Mouse (Mus musculus) hindbrain, postnatal 0 days (tissue): ENCODE results near the gene Gm10037. TPM values are rescaled to one million over a fixed set of nuclear protein-coding genes. Genes with fewer than 3 reads are reported as not detected.
"Not testable (repeated sequence)": the region's sequence is repeated elsewhere in the genome, so short reads cannot be mapped to it uniquely, and the experiment has no call there.

ENCODE experiments used
- ATAC-seq: fragments of 200-750 bp; cut with Nextera tagmentation; 2 replicates; pipeline ENCODE4 v1.8.0; 2017; ENCODE audit warnings: mild to moderate bottlenecking, moderate TSS enrichment, moderate library complexity
- DNase-seq: peaks from one replicate; pipeline ENCODE4 v3.0.0-alpha.2; 2015; ENCODE audit warnings: low spot score
- H3K27ac ChIP-seq: fragments of 300-500 bp; sonication (generic); 2 replicates; pipeline ENCODE4 v1.5.1; 2014; ENCODE audit warnings: mild to moderate bottlenecking
- H3K27me3 ChIP-seq: fragments of 300-500 bp; sonication (generic); 2 replicates; pipeline ENCODE4 v1.6.1; 2014; ENCODE audit warnings: low read length, mixed read lengths; ENCODE audit not compliant: insufficient read depth
- H3K36me3 ChIP-seq: fragments of 300-500 bp; sonication (generic); 2 replicates; pipeline ENCODE4 v1.6.1; 2014; ENCODE audit warnings: low read length, mixed read lengths; ENCODE audit not compliant: insufficient read depth
- H3K4me1 ChIP-seq: fragments of 300-500 bp; sonication (generic); 2 replicates; pipeline ENCODE4 v1.6.1; 2014; ENCODE audit warnings: antibody characterized with exemption, low read length, mixed read lengths; ENCODE audit not compliant: insufficient read depth
- H3K4me2 ChIP-seq: fragments of 300-500 bp; sonication (generic); 2 replicates; pipeline ENCODE4 v1.6.1; 2014; ENCODE audit warnings: low read depth, mild to moderate bottlenecking, low read length, moderate library complexity, mixed read lengths
- H3K4me3 ChIP-seq: fragments of 300-500 bp; sonication (generic); 2 replicates; pipeline ENCODE4 v1.5.1; 2014; ENCODE audit warnings: low read length
- H3K9ac ChIP-seq: fragments of 300-500 bp; sonication (generic); replicated peaks from 2 replicates; pipeline ENCODE4 v1.6.1; 2014; ENCODE audit warnings: mild to moderate bottlenecking, low read length, moderate library complexity, mixed read lengths
- H3K9me3 ChIP-seq: fragments of 300-500 bp; sonication (generic); 2 replicates; pipeline ENCODE4 v1.6.1; 2016; ENCODE audit warnings: low read length, mixed read lengths
- CTCF ChIP-seq: IDR thresholded peaks from 2 replicates; pipeline ENCODE4 v1.5.1; 2016; ENCODE audit warnings: antibody characterized with exemption, control low read depth, low read depth
- WGBS: fragments of 180-500 bp; shearing (Covaris S2); extraction: QIAGEN DNeasy Blood & Tissue Kit; methylation state at CpG from one replicate; pipeline ENCODE4 v1.1.7; 2014; 5-methylcytosine and 5-hydroxymethylcytosine counted together
- polyA plus RNA-seq: library from polyadenylated mRNA; unstranded; fragments of >200 nt; fragmentation: Nextera tagmentation; extraction: Ambion mirVana; gene quantifications from 2 replicates; pipeline ENCODE4 v1.2.1, GENCODE M21; 2015
- total RNA-seq: library from RNA; depleted of rRNA; stranded (reverse); fragments of >200 nt; gene quantifications from 2 replicates; pipeline ENCODE4 v1.2.3, GENCODE M21; 2014

The Gm10037 gene
- total and polyA plus RNA-seq, 2 experiments from 2014 or later: 2.9 to 4.8 TPM

DNA sequence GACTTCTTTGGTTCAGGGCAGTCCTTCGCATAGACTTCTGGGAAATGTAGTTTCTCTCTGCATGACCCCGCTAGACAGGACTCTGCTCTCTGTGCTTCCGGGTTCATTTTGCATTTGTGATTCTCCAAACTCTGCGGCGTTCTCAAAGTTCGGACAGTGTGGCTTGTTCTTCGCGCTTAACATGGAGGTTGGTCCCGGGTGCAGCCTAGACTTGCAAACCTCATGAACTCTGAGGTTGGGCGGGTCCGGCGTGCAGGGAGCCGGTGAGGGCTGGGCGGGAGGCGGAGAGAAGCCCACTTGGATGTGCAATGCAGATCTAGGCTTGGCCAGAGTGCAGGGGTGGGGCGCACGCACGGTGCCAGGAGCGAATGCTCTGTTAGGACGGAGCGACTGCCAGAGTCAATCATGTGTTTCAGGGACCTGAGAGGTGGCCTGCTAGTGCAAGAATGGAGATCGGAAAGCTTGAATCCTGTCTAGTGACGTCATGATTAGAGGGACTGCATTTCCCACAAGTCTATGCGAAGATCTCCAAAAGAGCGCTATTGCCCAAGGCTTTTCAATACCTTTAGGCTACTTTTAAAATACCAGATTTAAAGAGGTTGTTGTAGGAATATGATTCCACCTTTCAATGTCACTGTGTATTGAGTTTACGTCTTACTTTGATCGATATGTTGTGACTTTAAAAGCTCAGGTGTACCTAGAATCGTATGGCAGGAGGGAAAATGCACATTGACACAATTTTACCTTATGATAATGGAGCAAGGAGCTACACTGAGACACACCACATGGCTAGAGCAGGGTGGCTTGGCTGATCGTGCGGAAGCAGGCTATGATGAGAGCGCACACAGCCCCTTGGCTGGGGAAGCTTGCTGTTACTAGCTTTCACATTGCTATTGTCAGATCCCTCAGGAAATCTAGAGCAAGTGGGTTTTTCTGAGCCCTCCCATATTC is 16.9 kb upstream of the Gm10037 start, which contains the start of gene Zfp273:
Gene Zfp273 (plus strand): TSS at position 31 of the 951 bp plus-strand sequence.
- peak; percentile 90 for DNase-seq
- TF ChIP-seq CTCF: no peak
- Histone ChIP-seq H3K4me1 (no peaks in the 10 kb centered on the region), H3K27me3 (no peaks in the 10 kb centered on the region), H3K4me2 (peak within 1 kb of the TSS; percentile 85), H3K9ac (peak within 1 kb of the TSS; percentile 63), H3K9me3 (peaks cover 5% of the 10 kb centered on the region; the same call in 1 of the 2 replicates), H3K36me3 (0 out of 2 replicates have a peak, but pooled peaks cover 3% of the 10 kb centered on the region), H3K4me3 (peak within 1 kb of the TSS; percentile 86), H3K27ac (peak within 1 kb of the TSS; percentile 88)
- peak; percentile 96 for ATAC-seq
- 3% methylated on average over 31 of the region's 31 CpGs for WGBS

DNA sequence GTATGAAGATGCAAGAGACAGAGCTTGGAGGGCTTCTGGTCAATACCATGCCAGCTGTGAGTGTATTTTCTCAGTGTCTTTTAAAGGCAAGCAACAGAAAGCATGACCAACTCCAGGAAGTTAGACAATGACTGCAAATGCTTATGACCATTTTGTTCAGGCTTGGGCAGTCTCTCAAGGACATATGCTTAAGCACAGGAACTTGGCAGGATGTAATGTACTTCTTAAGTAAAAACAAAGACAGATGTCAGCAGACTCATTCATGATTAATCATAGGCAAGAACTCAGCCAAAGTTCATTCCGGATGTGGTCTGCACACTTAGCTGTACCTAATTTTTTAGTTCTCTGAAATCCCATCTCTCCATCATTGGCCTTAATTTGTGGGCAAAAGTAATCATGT is 12.3 kb upstream of the Gm10037 start:
- peaks cover 5% of the 10 kb centered on the region; the same call in 1 of the 2 replicates for H3K9me3 ChIP-seq
- H3K36me3 ChIP-seq: 0 out of 2 replicates have a peak, but pooled peaks cover 3% of the 10 kb centered on the region
- no peak overlapping the region for H3K27ac ChIP-seq
- TF ChIP-seq CTCF: no peak
- no peak overlapping the region for H3K4me3 ChIP-seq
- H3K9ac ChIP-seq: no peak overlapping the region
- H3K4me1 ChIP-seq: no peaks in the 10 kb centered on the region
- no peak overlapping the region for H3K4me2 ChIP-seq
- H3K27me3 ChIP-seq: no peaks in the 10 kb centered on the region
- DNase-seq (no peak), ATAC-seq (no peak)
- 88% methylated on average over 1 of the region's 1 CpGs for WGBS

DNA sequence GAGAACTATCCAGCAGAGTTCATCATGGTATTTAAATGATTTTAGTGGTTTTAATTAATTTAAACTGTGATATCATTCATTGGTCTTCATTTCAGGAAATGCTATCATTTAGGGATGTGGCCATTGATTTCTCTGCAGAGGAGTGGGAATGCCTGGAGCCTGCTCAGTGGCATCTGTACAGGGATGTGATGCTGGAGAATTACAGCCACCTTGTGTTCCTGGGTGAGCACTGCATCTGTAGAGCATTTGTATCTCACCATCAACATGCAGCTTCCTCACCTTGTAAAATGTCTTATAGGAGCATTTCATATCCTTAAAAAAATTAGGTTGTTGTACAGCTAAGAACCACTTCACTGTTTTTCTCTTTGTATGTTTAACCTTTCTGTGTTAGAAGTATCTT is 2.2 kb downstream of the Gm10037 start:
- not testable (repeated sequence) for H3K4me2 ChIP-seq, H3K4me3 ChIP-seq, H3K36me3 ChIP-seq, H3K27ac ChIP-seq, H3K9ac ChIP-seq, DNase-seq, H3K4me1 ChIP-seq, H3K9me3 ChIP-seq, H3K27me3 ChIP-seq
- peak; percentile 82 for ATAC-seq
- TF ChIP-seq CTCF: peak; percentile 56

DNA sequence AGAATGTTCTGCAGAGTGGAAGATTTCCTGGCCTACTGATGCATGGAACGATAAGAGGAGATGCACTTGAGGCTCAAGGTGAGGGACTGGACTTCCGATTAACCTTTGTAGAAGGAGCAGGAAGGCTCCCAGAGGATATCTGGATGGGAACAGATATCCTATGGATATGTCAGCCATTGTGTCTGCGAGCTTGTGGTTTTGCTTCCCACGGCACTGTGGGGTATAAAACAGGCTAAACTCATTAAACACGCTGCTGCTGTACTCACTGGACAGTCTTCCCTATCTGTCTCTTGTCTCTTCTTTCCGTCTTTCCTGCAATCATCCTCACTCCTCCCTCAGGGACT is 12.8 kb downstream of the Gm10037 start:
- TF ChIP-seq CTCF: no peak
- WGBS: 35% methylated on average over 6 of the region's 6 CpGs
- H3K36me3 ChIP-seq: no peaks in the 10 kb centered on the region
- no peak for DNase-seq
- H3K9ac ChIP-seq: peak overlapping the region; percentile 28; the same call in 1 of the 2 replicates
- no peak; the same call in 1 of the 2 replicates for ATAC-seq
- H3K4me1 ChIP-seq: no peaks in the 10 kb centered on the region
- H3K27ac ChIP-seq: peak overlapping the region; percentile 17; the same call in 1 of the 2 replicates
- H3K9me3 ChIP-seq: no peaks in the 10 kb centered on the region
- no peaks in the 10 kb centered on the region for H3K27me3 ChIP-seq
- peak overlapping the region; percentile 39 for H3K4me3 ChIP-seq
- peak overlapping the region; percentile 62 for H3K4me2 ChIP-seq

DNA sequence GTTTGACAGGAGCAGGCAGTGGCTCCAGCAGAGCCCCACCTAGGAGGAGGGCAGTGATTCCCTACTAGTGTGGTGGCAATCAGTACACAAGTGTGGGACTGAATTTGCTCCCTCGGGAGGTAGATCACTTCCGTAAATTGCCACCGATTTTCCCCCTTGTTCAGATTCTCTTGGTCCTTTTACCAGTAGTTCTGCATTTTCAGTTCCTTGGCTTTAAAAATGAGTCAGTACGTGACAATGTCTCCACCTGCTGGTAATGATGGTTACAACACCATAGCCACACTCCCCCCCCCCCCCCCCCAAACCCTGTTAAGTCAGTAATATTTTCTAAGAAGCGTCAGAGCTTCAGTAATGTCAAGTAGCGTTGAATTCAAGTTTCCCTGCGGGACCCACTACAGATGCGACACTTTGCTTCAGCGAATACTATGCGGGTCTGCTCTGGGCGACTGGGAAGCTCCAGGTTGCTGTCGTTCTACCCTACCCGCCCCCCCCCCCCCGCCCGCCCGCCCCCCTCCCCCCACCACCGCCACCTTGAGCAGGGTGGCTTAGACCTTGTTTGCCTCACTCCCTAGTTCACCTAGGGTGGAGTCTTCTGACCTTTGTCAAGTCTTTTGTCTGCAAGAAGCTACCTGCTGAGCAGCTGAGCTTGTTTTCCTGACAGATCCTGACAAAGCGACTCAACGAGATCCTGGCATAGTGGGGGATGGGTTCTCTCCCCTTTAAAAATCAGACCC is 13.4 kb downstream of the Gm10037 start:
- TF ChIP-seq CTCF: peak; percentile 76
- Histone ChIP-seq H3K27ac (peak overlapping the region; percentile 17; the same call in 1 of the 2 replicates), H3K4me2 (peak overlapping the region; percentile 62), H3K4me1 (no peaks in the 10 kb centered on the region), H3K9me3 (no peaks in the 10 kb centered on the region), H3K36me3 (no peaks in the 10 kb centered on the region), H3K27me3 (no peaks in the 10 kb centered on the region), H3K9ac (peak overlapping the region; percentile 28; the same call in 1 of the 2 replicates), H3K4me3 (peak overlapping the region; percentile 39)
- under 1% methylated on average over 14 of the region's 19 CpGs for WGBS
- DNase-seq (peak; percentile 84), ATAC-seq (peak; percentile 88)

DNA sequence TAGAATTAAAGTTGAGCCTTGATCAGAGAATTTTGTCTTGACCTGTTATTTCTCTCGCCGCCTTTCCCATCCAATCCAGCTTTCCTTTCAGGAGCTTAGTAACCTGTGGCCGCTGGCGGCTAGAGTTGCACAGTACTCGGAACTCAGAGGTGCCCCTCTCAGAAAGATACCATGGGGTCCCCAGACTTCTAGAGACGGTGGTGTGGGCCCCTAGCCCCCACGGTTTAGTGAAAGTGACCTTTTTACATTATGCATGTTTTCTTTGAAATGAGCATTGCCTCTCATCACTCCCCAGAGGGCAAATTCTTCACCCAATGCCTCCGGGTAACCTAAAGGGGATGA is 13.9 kb downstream of the Gm10037 start:
- H3K9ac ChIP-seq: no peak overlapping the region
- no peaks in the 10 kb centered on the region for H3K9me3 ChIP-seq
- peak overlapping the region; percentile 62 for H3K4me2 ChIP-seq
- WGBS: 16% methylated on average over 8 of the region's 8 CpGs
- ATAC-seq: peak; percentile 44
- DNase-seq: no peak
- H3K36me3 ChIP-seq: no peaks in the 10 kb centered on the region
- no peak for TF ChIP-seq CTCF
- H3K27me3 ChIP-seq: no peaks in the 10 kb centered on the region
- H3K4me3 ChIP-seq: peak overlapping the region; percentile 39
- no peak overlapping the region for H3K27ac ChIP-seq
- no peaks in the 10 kb centered on the region for H3K4me1 ChIP-seq
